Mouse (Mus musculus): Measurements from ENCODE around the gene 5730596B20Rik.

5730596B20Rik gene

DNA sequence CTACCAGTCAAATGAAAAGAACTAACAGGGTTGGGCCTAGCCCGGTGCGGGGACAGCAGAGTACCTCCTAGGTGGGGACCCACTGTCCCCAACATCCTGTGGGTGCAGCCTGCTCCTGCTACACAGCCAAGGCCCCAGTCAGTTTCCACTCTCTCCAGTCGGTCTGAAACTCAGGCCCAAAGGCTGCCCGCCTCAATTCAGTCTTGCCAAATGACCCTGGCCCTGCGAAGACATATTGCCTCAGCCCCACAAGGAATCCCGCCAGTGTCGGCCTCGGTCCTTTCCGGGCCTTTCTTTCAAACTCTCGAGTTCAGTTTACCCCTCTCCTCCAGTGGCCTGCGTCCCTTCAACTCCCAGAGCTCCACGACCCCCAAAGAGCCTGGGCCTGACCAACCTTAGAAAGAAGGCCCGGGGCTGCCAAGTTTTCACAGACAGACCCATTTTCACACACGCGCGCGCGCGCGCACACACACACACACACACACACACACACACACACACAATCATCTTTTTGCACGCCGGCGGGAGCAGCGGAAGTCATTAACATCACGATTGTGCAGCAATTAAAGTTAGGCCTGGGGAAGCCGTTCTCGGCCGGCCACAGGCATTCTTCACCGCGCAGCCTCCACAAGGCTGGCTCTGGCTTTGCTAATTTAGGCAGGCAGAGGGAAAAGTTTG is 22.9 kb downstream of the 5730596B20Rik start:
- in situ Hi-C loops (cut with MboI): no loop called here

DNA sequence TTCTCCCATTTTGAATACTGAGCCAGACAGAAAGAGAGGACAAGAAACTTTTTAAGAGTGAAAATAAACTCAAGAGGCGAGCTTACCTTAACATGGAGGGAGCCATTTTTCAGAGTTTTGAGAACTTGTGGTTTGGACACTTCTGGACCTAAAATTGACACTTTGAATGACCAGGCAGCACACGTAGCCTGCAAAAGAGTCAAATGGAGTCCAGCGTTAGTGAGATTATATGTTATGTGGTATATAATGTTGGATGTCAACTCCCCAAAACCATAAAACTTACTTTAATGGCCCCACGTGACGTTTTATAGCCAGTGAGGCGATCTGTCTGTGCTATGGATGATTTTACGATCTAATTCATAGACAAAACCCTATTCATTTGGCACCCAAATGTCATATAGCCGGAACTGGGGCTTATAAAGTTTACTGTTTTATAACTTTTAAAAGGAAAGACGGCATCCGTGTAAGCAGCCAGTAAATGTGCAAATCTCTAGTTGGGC is 23.5 kb downstream of the 5730596B20Rik start:
- in situ Hi-C loops (cut with MboI): no loop called here

DNA sequence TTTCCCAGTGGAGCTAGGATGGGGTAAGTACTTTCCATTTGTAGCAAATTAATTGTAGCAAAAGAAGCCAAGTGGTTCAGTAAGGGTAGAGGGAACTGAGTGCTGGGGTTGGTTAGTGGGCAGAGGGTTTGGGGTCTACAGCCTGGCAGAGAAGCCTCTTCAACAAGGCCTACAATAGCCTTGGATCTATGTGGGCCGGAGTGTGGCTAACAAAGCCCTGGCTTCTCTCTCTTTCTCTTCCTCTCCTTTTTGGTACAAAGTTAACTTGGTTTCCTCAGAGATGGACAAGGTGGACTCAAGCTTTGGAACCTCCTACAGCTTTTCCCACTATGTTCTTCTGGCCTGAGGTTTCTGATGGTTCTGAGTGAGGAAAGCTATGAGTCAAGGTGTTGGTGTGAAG is 24.0 kb downstream of the 5730596B20Rik start:
- in situ Hi-C loops (cut with MboI): no loop called here

DNA sequence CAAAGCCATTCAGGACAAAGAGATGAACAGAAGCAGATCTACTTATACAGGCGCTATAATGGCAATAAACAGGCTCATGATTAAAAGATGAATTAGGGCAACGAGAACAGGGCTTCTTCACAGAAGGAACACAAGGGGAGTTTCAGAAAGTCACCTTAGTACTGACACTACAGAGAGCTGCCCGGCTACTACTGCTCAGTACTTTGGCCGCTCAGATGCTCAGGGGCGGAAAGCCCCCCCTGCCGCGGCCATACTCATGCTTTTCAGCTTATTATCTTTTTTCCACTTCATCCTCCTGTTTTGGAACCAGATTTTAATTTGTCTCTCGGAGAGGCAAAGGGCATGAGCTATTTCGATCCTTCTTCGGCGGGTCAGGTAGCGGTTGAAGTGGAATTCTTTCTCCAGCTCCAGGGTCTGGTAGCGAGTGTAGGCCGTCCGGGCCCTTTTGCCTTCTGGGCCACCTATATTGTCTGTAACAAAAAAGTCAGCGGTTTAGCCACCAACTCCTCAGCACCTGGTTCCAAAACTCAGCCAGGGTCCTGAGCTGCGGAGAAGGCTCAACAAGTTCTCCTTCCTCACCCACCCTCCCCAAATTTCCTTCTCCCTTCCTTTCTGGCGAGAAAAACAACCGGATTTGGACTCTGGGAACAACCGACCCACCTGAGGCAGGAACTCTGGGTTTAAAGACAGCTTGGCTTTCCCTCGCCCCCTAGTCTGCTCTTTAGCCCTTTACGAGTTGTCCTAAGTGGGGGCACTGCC is 25.2 kb downstream of the 5730596B20Rik start:
- in situ Hi-C loops (cut with MboI): no loop called here

DNA sequence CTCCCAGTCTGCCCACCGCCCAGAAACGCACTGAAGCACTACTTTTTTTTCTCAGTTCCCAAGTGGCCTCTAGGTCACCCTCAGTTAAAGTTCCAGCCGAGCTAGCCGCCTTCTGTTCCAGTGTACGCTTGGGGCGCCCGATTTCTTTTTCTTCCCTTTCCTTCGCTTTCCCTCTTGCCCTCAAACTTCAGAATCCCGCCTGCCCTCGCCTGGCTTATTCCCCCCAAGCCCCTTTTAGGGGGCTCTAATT is 25.7 kb downstream of the 5730596B20Rik start:
- in situ Hi-C loops (cut with MboI): no loop called here

DNA sequence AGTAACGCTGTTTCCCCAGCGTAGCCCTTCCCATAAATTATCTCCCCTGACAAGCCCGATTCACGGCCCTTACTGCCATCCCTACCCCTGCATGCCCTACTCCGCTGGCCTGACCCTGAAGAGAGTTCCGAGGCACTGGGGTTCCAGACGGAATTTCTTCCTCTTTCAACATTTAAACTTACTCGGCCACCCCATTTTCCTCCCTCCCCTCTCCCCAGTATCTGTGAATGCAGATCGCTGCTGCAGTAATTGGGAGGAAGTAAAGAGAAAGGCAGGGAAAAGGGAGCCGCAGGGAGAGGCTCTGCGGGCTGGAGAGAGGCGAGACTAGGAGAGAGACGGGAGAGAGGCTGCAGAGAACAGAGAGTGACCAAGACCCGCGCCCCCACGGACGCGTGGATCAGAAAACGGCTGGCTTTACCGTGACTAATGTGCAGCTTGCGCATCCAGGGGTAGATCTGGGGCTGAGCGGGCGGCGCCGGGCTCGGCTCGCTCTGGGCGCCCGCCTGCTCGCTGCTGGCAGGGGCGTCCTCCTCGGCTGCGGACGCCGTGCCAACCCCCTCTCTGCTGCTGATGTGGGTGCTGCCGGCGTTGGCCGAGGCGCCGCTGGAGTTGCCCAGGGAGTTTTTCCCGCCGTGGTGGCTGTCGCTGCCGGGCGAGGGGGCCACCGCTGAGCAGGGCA is 26.2 kb downstream of the 5730596B20Rik start:
- in situ Hi-C loops (cut with MboI): no loop called here

DNA sequence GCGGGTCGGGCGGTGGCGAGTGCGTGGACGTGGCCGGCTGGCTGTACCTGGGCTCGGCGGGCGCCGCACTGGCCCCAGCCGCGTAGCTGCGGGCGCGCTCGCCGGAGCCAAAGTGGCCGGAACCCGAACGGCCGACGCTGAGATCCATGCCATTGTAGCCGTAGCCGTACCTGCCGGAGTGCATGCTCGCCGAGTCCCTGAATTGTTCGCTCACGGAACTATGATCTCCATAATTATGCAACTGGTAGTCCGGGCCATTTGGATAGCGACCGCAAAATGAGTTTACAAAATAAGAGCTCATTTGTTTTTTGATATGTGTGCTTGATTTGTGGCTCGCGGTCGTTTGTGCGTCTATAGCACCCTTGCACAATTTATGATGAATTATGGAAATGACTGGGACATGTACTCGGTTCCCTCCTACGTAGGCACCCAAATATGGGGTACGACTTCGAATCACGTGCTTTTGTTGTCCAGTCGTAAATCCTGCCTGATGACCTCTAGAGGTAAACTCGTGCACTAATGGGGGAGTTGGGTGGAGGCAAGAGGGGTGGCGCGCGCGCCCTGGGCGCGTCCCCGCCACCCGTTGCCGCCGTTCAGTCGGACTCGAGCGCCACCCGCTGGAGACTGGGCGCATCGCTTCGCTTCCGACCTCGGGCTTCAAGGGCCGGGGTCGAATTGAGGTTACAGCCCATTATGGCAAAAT is 26.9 kb downstream of the 5730596B20Rik start, which contains the start of gene Hoxa5:
Gene Hoxa5 (minus strand): TSS at position 538 of the 703 bp plus-strand sequence.
- in situ Hi-C loops (cut with MboI): no loop called here

DNA sequence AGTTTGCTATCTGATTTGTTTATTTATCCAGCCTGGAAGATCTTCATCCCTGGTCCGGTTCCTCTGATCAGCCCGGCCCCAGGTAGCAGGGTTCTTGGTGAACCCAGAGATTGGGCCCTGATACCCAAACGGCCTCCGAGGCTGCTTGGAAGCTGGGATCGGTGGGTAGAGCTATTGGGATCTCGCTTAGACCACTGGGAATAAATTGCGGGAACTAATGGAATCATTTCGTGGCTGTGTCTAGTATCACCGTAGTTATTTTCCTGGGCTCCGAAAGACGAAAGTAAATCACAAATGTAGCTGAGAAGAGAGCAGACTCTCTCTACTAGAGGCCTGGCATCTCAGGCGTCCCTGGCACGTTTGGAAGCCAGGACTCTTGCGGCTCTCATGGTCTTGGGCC is 27.9 kb downstream of the 5730596B20Rik start:
- in situ Hi-C loops (cut with MboI): no loop called here

DNA sequence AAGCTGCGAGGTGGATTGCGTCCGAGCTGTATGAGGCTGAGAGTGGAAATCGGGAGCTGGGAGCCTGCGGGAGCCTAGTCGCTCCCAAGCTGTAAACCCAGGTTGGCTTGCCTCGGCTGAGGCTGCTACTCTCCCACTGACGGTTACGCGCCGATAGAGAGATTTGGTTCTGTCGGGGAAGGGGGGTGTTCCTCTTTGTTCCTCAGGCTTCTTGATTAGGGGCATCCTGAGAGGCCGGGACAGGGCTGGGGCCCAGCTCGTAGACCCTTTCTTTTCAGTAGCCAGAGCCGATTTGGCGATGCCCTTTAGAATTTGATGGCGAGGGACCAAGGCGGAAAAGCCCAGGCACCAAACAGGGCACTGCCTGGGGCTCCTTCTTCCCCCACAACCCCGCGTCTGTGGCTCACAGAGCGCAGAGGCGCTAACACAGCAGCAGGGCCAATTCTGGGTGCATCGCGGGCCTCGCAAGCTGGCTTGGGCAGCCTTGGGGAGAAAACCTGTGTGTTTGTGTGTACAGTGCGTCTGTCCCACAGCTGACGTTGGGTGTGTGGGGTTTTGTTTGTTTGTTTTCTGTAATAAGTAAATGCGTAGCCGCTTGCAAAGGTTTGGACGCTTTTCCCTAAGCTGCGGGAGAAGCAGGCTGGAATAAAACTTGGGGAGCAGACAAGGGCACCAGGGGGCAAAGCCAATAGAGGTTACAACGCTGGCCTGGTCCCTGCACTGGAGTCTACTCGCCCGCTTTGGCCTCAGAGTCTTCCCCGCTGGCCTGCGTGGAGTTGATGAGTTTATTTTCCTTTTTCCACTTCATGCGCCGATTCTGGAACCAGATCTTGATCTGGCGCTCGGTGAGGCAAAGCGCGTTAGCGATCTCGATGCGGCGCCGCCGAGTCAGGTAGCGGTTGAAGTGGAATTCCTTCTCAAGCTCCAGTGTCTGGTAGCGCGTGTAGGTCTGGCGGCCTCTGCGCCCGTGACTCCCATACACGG is 28.6 kb downstream of the 5730596B20Rik start:
- in situ Hi-C loops (cut with MboI): no loop called here

DNA sequence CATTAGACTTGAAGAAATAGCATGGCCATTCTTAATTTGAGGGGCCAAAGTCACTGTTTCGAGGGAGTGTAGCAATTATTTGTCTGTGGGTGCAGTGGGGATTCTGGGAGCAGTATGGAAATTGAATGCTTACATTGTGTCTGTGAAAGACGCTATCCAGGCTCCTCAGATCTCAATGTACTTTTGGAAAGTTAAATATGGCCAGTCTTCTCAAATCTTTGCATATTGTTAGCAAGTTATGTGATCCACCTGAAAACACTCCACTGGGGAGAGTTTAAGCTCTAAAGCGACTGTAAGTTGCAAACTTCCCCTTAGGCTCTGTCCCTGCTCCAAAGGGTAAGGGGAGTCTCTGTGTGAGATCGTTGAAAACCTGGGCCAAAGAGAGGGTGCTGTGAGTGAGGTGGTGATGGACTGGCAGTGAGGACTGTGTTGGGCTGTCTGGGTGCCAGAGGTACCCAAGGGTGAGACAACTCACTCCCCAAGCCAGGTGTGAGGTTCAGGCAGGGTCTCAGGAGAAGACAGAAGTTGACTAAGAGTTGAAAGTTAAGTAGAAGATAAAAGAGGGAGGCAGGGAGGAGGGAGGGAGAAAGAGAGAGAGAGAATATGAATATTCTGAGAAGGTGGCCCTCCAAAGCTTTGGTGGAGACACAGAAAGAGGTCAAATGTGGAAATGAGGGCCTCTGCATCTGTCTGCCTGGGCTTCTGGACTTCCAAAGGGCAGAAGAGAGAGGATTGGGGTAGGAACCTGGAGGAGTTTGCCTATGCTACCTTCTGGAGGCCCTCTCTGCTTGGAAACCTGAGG is 29.8 kb downstream of the 5730596B20Rik start:
- in situ Hi-C loops (cut with MboI): no loop called here

DNA sequence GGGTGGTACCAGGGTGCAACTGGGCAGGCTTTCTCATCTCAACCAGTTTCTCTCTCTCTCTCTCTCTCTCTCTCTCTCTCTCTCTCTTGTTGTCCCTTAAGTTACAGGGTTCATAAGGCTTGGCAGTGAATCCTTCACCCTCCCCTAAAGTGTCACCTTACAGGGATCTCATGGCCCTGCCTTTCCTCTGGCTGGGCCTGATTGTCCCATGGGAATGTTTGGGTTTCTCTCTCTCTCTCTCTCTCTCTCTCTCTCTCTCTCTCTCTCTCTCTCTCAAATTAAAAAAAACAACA is 30.3 kb downstream of the 5730596B20Rik start:
- in situ Hi-C loops (cut with MboI): no loop called here

DNA sequence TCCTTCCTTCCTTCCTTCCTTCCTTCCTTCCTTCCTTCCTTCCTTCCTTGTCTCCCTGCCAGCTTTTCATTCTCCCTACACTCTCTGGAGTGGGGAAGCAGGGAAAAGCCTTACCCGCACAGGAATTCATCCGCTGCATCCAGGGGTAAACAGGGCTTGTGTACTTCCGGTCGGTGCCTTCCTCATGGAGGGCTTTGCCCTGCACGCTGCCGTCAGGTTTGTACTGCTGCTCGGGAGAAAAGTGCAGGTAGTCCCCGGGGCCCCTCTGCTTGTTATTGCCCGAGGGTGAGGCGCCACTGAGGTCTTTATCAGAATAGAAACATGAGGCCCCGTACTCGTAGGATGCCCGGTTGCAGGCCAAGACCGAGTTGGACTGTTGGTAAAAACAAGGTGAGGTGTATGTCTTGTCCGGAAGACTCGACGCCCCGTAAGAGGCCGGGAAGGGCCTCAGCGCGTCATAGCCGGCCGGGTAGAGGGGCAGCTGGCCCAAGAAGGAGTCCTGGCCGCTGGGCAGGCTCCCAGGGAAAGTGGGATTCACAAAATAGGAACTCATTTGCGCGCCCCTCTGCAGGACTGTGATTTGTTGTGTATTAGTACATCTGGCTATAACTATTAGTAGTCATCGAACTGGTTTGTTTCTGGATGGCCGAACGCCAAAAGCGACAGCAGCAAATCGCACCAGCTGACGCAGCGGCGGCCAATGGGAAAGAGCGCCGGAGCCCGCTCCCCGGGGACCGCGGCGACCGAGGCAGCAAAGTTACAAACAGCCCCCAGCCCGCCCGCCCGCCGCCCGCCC is 31.0 kb downstream of the 5730596B20Rik start, which contains the start of gene Hoxa6:
Gene Hoxa6 (minus strand): TSS at position 651 of the 796 bp plus-strand sequence.
- in situ Hi-C loops (cut with MboI): no loop called here

DNA sequence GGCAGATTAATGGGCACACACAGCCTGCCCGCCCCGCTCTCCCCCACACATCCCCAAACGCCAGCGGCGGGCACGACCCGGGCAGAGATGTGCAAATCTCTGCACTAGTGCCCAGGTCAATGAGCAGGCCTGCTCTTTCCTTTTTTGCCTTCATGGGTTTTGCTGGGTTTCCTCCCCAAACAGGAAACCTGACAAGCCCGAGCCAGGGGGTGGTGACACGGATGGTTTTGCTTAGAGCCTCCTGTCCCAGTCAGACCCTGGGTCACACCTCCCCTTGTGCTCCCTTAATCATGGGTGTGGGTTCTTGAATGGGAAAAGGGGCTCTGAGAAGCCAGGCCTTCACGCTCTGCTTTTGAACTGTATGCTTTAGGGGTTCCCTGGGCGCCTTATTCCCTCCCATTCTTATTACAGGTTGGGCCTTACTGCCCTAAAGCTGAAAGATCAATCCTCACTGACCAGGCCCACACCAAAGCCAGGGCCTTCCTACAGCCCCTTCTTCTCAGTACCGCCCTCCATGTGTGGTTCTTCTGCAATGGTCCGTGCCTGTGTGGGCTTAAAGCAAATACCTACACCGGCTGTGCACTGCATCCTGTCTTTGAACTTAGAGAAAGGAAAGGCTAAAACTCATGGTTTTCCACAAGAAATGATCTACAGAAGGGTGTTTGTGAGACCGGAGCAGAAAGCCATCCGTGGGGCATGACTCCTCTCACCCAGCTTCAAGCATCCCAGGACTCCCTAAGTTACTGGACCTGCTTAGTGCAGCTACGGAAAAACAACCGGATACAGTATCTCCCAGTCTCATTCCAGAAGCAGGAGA is 31.8 kb downstream of the 5730596B20Rik start:
- in situ Hi-C loops (cut with MboI): no loop called here

DNA sequence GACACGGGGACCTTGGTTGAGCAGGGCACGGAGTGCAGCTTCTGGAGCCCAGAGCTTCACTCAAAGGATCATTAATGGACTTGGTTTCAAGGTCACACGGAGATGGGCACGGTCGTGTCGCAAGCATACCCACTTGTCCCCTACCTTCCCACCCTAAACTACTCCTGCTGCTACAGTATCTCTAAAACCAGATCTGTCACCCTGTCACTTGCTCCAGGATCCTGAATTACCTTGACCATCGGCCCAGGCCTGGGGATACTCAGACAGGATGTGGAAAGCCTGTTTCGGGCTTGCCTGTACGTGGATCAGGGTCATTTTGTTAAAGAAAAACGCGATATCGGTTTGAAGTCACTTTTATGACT is 32.4 kb downstream of the 5730596B20Rik start:
- in situ Hi-C loops (cut with MboI): no loop called here

DNA sequence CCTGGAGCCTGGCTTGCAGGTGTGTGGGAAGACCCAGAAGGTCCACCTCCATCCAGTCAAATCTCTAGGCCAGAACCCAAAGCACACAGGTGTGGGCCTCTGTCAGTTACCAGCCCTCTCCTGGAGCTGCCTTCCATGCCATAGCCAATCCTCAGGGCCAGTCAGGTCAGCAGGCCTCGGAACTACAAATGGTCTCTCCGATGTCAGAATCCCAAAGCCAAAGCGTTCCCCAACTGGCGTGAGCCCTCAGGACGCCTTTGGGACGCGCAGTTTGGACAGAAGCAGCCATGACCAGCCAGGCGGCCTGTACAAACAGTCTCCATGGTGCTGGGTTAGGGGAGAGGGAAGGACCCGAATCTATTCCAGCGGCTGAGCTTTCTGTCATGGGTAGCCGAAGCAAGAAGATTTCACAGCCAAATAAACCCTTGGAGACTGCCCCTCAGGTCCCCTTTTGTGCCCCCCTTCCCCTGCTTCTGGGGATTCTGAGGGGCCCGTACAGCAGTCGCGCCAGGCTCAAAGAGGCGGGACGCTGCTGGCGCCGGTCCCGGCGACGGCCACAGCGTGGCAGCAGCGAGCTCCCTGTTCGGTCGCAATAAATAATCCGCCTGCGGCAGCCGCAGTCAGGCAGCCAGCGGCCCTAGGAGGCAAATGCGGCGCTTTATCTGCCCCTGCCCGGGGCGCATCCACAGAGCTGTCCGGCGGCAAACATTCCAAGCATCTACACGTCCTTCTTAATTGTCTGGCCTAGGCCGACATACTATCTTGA is 34.1 kb downstream of the 5730596B20Rik start:
- in situ Hi-C loops (cut with MboI): no loop called here

DNA sequence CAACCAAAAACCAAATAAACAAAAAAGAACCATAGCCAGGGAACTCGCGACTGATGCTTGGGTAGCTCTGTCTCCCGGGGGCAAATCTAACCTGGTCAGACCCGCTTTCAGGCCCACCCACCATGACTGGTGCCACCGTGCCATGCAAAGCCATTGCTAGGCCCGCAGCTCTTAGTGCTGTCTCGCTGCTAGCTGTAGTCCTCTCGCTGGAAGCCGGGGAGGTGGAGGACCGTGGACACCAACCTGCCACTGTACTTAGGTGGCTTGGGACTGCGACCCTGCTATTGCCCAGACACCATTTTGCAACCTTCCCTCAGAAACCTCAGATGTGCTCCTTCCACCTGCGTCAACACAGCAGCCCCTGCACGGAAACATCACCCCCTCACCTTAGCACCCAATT is 34.7 kb downstream of the 5730596B20Rik start:
- in situ Hi-C loops (cut with MboI): no loop called here

DNA sequence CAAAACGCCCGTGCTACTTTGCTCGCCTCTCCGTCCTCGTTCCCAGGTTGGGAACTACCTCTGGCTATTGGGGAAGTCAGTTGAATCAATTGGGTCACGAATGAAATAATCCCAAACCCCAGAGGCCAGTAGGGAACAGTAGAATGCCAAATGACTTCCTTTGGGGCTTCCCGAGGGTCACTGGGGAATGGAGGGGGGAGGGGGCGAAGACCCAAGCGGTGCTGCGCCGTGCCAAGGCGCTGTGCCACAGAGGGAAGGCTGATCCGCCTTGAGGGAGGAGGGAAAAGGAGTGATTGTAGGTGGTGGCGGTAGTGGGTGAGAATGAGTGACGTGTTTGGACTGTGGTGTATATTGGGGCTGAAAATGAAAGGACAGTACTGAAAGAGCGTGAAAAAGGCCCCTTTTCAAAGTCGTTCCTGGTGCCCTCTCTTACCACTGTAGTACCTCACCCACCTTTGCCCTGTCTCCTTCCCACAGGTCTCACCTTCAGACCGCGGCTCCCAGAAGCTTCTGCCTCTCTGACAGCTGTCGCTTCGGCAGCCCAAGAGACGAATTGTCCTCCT is 35.3 kb downstream of the 5730596B20Rik start:
- in situ Hi-C loops (cut with MboI): no loop called here
